Mouse (Mus musculus): Measurements from ENCODE around the gene Insm1. TPM values are rescaled to one million over a fixed set of nuclear protein-coding genes. Genes with fewer than 3 reads are reported as not detected.

Gene Insm1
- total and polyA plus RNA-seq, 2 experiments from 2014 or later: 1.9 to 20.6 TPM

- no peak for DNase-seq (ENCODE audit: low spot score)
- H3K4me3 ChIP-seq (ENCODE audit: low read depth, low read length): no peak overlapping the region
These were observed 4.8 kb downstream of the Insm1 start for GRCm38 (mm10) chr2:146226484-146226883.

GRCm38 (mm10) chr2:146227646-146228045 is 5.9 kb downstream of the Insm1 start:
- Histone ChIP-seq H3K9me3 (ENCODE audit: low read length) (no peaks in the 10 kb centered on the region), H3K4me1 (ENCODE audit: insufficient read depth, low read length) (no peaks in the 10 kb centered on the region), H3K4me3 (ENCODE audit: low read depth, low read length) (no peak overlapping the region), H3K36me3 (ENCODE audit: insufficient read depth, low read length) (no peaks in the 10 kb centered on the region), H3K4me2 (ENCODE audit: low read depth, low read length, poor library complexity, severe bottlenecking) (no peak overlapping the region), H3K27ac (ENCODE audit: low read depth, low read length) (no peak overlapping the region), H3K27me3 (ENCODE audit: insufficient read depth, low read length) (peaks cover 17% of the 10 kb centered on the region), H3K9ac (replicated peaks; ENCODE audit: low read length, poor library complexity, severe bottlenecking) (no peak overlapping the region)
- ATAC-seq (ENCODE audit: low FRiP score): no peak
- no peak for DNase-seq (ENCODE audit: low spot score)
- no peak for TF ChIP-seq CTCF (IDR thresholded peaks at IDR 0.05)
- 61% methylated on average over 3 of the region's 3 CpGs for WGBS

More at GRCm38 (mm10) chr2:146226484-146226883, 4.8 kb downstream of the Insm1 start:
- no peaks in the 10 kb centered on the region for H3K36me3 ChIP-seq (ENCODE audit: insufficient read depth, low read length)
- H3K27ac ChIP-seq (ENCODE audit: low read depth, low read length): no peak overlapping the region
- ATAC-seq (ENCODE audit: low FRiP score): no peak
- no peak for TF ChIP-seq CTCF (IDR thresholded peaks at IDR 0.05)
- H3K27me3 ChIP-seq (ENCODE audit: insufficient read depth, low read length): peaks cover 17% of the 10 kb centered on the region
- H3K4me2 ChIP-seq (ENCODE audit: low read depth, low read length, poor library complexity, severe bottlenecking): peak overlapping the region; percentile 15; the same call in 1 of the 2 replicates
- no peak overlapping the region for H3K9ac ChIP-seq (replicated peaks; ENCODE audit: low read length, poor library complexity, severe bottlenecking)
- no peaks in the 10 kb centered on the region for H3K4me1 ChIP-seq (ENCODE audit: insufficient read depth, low read length)
- no peaks in the 10 kb centered on the region for H3K9me3 ChIP-seq (ENCODE audit: low read length)
- WGBS: 25% methylated on average over 9 of the region's 9 CpGs

GRCm38 (mm10) chr2:146228435-146228834 is 6.7 kb downstream of the Insm1 start:
- Histone ChIP-seq H3K27ac (ENCODE audit: low read depth, low read length) (no peak overlapping the region), H3K9ac (replicated peaks; ENCODE audit: low read length, poor library complexity, severe bottlenecking) (no peak overlapping the region), H3K4me3 (ENCODE audit: low read depth, low read length) (no peak overlapping the region), H3K36me3 (ENCODE audit: insufficient read depth, low read length) (no peaks in the 10 kb centered on the region), H3K4me2 (ENCODE audit: low read depth, low read length, poor library complexity, severe bottlenecking) (no peak overlapping the region), H3K27me3 (ENCODE audit: insufficient read depth, low read length) (peaks cover 14% of the 10 kb centered on the region), H3K9me3 (ENCODE audit: low read length) (no peaks in the 10 kb centered on the region), H3K4me1 (ENCODE audit: insufficient read depth, low read length) (no peaks in the 10 kb centered on the region)
- no peak for TF ChIP-seq CTCF (IDR thresholded peaks at IDR 0.05)
- 65% methylated on average over 2 of the region's 2 CpGs for WGBS
- ATAC-seq (ENCODE audit: low FRiP score) (no peak), DNase-seq (ENCODE audit: low spot score) (no peak)

GRCm38 (mm10) chr2:146231485-146231884 is 9.8 kb downstream of the Insm1 start:
- Histone ChIP-seq H3K9me3 (ENCODE audit: low read length) (no peaks in the 10 kb centered on the region), H3K9ac (replicated peaks; ENCODE audit: low read length, poor library complexity, severe bottlenecking) (no peak overlapping the region), H3K4me1 (ENCODE audit: insufficient read depth, low read length) (no peaks in the 10 kb centered on the region), H3K4me2 (ENCODE audit: low read depth, low read length, poor library complexity, severe bottlenecking) (no peak overlapping the region), H3K36me3 (ENCODE audit: insufficient read depth, low read length) (no peaks in the 10 kb centered on the region), H3K27me3 (ENCODE audit: insufficient read depth, low read length) (peaks cover 10% of the 10 kb centered on the region), H3K27ac (ENCODE audit: low read depth, low read length) (no peak overlapping the region), H3K4me3 (ENCODE audit: low read depth, low read length) (no peak overlapping the region)
- ATAC-seq (ENCODE audit: low FRiP score): no peak
- WGBS: 96% methylated on average over 2 of the region's 2 CpGs
- no peak for DNase-seq (ENCODE audit: low spot score)
- TF ChIP-seq CTCF (IDR thresholded peaks at IDR 0.05): no peak

- Histone ChIP-seq H3K9me3 (ENCODE audit: low read length) (no peaks in the 10 kb centered on the region), H3K4me3 (ENCODE audit: low read depth, low read length) (no peak overlapping the region), H3K4me1 (ENCODE audit: insufficient read depth, low read length) (no peaks in the 10 kb centered on the region), H3K36me3 (ENCODE audit: insufficient read depth, low read length) (0 out of 2 replicates have a peak, but pooled peaks cover 4% of the 10 kb centered on the region), H3K27me3 (ENCODE audit: insufficient read depth, low read length) (no peaks in the 10 kb centered on the region), H3K4me2 (ENCODE audit: low read depth, low read length, poor library complexity, severe bottlenecking) (no peak overlapping the region), H3K9ac (replicated peaks; ENCODE audit: low read length, poor library complexity, severe bottlenecking) (no peak overlapping the region), H3K27ac (ENCODE audit: low read depth, low read length) (no peak overlapping the region)
- 93% methylated on average over 4 of the region's 4 CpGs for WGBS
- DNase-seq (ENCODE audit: low spot score) (no peak), ATAC-seq (ENCODE audit: low FRiP score) (no peak)
- no peak for TF ChIP-seq CTCF (IDR thresholded peaks at IDR 0.05)
These were observed 17.6 kb downstream of the Insm1 start for GRCm38 (mm10) chr2:146239196-146239747.

- Histone ChIP-seq H3K4me3 (ENCODE audit: low read depth, low read length) (no peak overlapping the region), H3K9ac (replicated peaks; ENCODE audit: low read length, poor library complexity, severe bottlenecking) (no peak overlapping the region), H3K9me3 (ENCODE audit: low read length) (no peaks in the 10 kb centered on the region), H3K36me3 (ENCODE audit: insufficient read depth, low read length) (peaks cover 9% of the 10 kb centered on the region), H3K27ac (ENCODE audit: low read depth, low read length) (no peak overlapping the region), H3K27me3 (ENCODE audit: insufficient read depth, low read length) (no peaks in the 10 kb centered on the region), H3K4me1 (ENCODE audit: insufficient read depth, low read length) (no peaks in the 10 kb centered on the region), H3K4me2 (ENCODE audit: low read depth, low read length, poor library complexity, severe bottlenecking) (no peak overlapping the region)
- no peak for TF ChIP-seq CTCF (IDR thresholded peaks at IDR 0.05)
- DNase-seq (ENCODE audit: low spot score) (no peak), ATAC-seq (ENCODE audit: low FRiP score) (no peak)
- 97% methylated on average over 2 of the region's 2 CpGs for WGBS
These were observed 22.3 kb downstream of the Insm1 start for GRCm38 (mm10) chr2:146244049-146244448.
